Mouse (Mus musculus): ENCODE measurements around the gene Myh9. TPM values are rescaled to one million over a fixed set of nuclear protein-coding genes. Genes with fewer than 3 reads are reported as not detected.
"Not testable (repeated sequence)": the region's sequence is repeated elsewhere in the genome, so short reads cannot be mapped to it uniquely, and the experiment has no call there.

The Myh9 gene
- total RNA-seq, 2 experiments from 2014 or later: 122 to 124 TPM

GRCm38 (mm10) chr15:77872996-77873395 is 31.0 kb upstream of the Myh9 start:
- no peak for DNase-seq (ENCODE audit: low spot score)
- intact Hi-C loops (cut with DNase I): no loop called here

GRCm38 (mm10) chr15:77868340-77868739 is 26.4 kb upstream of the Myh9 start:
- intact Hi-C loops (cut with DNase I): no loop called here
- no peak for DNase-seq (ENCODE audit: low spot score)

DNA sequence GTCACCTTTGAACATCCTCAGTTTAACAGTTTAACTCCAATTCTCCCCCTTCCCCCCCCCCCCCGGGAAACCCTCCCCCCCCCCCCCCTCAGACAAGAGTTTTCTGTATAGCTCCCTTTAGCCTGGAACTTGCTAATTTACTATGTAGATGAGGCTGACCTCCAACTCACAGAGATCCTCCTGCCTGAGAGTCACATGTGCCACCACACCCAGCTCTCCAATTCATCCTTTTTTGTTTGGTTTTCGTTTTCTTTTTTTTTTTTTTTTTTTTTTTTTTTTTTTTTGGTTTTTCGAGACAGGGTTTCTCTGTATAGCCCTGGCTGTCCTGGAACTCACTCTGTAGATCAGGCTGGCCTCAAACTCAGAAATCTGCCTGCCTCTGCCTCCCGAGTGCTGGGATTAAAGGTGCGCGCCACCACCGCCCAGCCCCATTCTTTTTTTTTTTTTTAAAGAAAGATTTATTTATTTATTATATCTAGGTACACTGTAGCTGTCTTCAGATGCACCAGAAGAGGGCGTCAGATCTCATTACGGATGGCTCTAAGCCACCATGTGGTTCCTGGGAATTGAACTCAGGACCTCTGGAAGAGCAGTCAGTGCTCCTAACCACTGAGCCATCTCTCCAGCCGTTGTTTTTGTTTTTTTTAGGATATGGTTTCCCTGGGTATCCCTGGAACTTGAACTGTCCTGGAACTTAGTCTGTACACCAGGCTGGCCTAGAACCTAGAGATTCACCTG is 25.4 kb upstream of the Myh9 start:
- intact Hi-C loops (cut with DNase I); DNase-seq (ENCODE audit: low spot score): not testable (repeated sequence)

DNA sequence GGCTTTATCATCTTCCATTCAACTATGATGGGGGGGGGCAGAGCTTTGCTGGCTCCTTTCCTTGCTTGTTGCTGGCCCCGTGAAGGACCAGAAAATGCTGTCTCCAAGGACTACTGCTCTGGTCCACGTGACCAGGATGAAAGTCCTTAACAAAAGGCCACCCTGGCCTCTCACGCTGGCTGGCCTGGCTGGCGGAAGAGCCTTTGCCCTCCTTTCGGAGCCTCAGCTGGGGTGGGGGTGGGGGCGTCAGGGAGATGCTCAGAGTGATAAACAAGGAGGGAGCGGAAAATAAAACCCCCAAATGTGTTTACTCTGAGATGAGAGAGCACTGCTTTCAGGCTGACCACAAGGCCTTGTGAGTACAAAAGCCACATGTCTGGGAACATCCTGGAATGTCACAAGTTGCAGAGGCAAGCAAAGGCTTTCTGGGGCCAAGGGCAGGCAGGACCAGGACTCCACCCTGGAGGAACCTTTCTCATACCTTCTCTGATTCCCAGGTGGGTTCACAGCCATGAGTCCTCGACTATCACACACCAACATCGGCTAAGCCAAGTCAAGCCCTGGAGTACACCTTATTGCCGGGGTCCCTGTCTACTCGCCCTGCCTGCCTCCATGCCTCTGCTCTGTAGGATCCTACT is 24.7 kb upstream of the Myh9 start:
- DNase-seq (ENCODE audit: low spot score): no peak
- intact Hi-C loops (cut with DNase I): no loop called here

DNA sequence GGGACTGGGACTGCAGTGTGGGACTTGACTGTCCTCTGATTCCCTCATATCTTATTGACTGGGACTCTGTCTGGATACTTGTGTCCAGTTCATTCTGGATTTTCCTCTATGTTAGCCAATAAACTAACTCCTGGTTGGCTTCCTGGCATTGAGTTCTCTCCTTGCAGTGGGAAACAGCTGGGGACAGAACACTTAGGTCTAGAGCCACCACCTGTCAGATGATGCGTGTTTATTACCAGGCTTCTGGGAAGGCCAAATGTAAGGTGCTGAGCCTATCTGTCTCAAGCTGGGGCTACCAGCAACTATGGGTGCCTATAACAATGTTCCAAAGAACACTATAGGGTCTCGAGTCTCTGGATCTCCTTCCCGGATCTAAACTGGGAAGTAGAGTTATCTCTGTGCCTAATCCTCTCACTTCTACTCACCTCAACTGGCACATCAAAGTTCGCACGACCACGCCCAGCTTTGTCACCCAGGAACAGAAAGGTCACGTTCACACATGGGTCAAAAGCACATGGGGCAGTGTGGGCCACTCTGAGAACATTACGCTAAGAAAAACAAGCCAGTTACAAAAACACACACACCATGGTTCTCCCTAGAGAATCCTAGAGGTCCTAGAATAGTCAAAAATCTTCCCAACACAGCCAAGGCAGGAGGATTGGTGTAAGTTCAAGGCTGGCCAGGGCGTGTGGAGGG is 22.2 kb upstream of the Myh9 start:
- intact Hi-C loops (cut with DNase I): no loop called here
- DNase-seq (ENCODE audit: low spot score): no peak

GRCm38 (mm10) chr15:77862991-77863972 is 21.3 kb upstream of the Myh9 start:
- intact Hi-C loops (cut with DNase I): no loop called here

DNA sequence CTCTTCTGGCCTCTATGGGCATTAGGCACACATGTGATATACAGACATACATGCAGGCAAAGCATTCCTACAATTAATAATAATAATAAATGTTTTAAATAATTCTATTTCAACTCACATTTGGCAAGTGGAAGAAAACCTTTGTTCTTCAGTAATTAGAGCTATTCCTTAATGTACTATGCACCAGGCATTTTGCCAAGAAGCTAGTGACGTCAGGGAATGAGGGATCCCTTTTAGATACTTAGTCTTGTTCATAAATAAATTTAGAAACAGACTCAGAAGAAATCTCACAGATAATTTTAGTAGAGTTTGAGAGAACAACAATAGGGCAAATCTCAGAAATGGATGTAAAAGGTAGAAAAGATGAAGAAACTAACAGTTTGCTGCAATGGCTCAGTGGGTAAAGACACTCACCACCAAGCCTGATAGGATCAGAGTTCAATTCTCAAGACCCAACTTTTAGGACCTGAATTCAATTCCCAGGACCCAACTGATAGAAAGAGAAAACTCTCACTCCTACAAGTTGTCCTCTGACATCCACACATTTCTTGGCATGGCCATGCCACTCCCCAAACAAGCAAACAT is 18.2 kb upstream of the Myh9 start:
- intact Hi-C loops (cut with DNase I): no loop called here
- no peak for DNase-seq (ENCODE audit: low spot score)

More at GRCm38 (mm10) chr15:77862991-77863972, 21.3 kb upstream of the Myh9 start:
- DNase-seq (ENCODE audit: low spot score): no peak

GRCm38 (mm10) chr15:77857662-77858156 is 15.7 kb upstream of the Myh9 start:
- no peak for DNase-seq (ENCODE audit: low spot score)
- intact Hi-C loops (cut with DNase I): loop anchor here (5.0 kb wide), 1 partner anchor 55 kb away; no protein-coding TSS in a partner anchor

- intact Hi-C loops (cut with DNase I): loop anchor here (5.0 kb wide), 1 partner anchor 56 kb away; no protein-coding TSS in a partner anchor
- no peak for DNase-seq (ENCODE audit: low spot score)
These were observed 14.6 kb upstream of the Myh9 start for GRCm38 (mm10) chr15:77856541-77856940.

- no peak for DNase-seq (ENCODE audit: low spot score)
- intact Hi-C loops (cut with DNase I): loop anchor here (5.0 kb wide), 1 partner anchor 57 kb away; no protein-coding TSS in a partner anchor
These were observed 13.3 kb upstream of the Myh9 start for GRCm38 (mm10) chr15:77855301-77855700.

DNA sequence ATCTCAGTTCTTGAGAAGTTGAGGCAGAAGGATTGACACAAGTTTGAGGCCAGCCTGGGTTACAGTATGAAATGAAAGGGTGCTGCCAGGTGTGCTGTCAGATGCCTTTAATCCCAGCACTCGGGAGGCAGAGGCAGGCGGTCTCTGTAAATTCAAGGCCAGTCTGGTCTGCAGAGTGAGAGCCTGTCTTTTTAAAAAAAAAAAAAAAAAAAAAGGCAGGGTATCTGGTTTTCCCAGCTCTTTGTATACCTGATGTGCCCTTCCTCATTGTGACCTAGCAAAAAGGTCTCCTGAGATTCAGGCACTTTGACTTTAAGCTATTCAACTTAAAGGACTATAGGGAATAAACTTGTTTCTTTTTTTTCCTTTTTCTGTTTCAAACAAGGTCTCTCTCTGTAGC is 10.0 kb upstream of the Myh9 start:
- intact Hi-C loops (cut with DNase I): no loop called here
- no peak for DNase-seq (ENCODE audit: low spot score)

DNA sequence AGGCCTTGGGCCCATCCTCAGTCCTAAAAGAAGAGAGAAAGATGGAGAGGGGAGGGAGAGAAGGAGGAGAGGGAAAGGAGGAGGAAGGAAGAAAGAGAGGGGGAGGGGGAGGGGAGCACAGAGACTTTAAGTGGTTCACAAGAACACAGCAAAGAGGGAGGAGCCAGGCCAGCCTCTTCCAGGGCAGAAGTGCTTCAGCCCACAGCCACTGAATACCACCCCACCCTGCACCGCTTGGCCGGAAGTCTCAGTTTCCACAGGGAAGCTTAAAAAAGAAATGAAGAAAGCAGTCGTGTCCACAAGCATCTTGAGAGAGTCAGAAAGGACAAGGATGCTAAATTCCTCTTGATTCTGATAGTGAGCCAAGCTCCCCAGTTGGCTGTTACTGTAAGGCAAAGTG is 9.2 kb upstream of the Myh9 start:
- DNase-seq (ENCODE audit: low spot score): no peak
- intact Hi-C loops (cut with DNase I): no loop called here

DNA sequence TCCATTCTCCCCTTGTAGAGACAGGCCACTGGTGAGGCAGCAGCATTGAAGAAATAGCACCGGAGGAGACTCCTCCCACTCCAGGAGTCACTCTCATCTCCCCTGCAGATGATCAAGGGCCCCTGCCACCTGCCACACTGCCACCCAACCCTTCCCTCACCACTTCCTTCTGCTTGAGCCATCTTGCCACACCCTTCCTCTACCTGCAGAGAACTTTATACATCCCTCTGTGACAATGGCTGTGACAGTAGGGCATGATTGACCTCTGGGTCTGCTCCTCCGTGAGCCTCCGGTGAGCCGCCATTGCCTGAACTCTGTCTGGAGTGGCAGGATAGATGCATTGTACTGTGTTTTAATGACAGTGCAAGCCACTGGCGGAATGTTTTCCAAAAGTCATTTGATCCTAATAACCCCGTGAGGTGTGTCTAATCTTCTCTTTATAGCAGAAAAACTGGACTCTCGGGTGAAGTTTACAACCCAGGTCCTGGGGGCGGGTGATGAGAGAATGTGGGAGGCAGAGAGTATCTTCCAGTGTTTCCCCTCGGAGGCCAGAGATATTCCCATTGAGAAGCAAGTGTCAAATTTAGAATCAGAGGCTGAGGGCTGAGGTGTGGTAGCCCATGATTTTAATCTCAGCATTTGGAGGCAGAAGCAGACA is 7.7 kb upstream of the Myh9 start:
- intact Hi-C loops (cut with DNase I): no loop called here
- no peak for DNase-seq (ENCODE audit: low spot score)

GRCm38 (mm10) chr15:77849039-77849436 is 7.1 kb upstream of the Myh9 start:
- intact Hi-C loops (cut with DNase I): no loop called here

GRCm38 (mm10) chr15:77848415-77849038 is 6.6 kb upstream of the Myh9 start:
- intact Hi-C loops (cut with DNase I): no loop called here
- no peak for DNase-seq (ENCODE audit: low spot score)

More at GRCm38 (mm10) chr15:77849039-77849436, 7.1 kb upstream of the Myh9 start:
- DNase-seq (ENCODE audit: low spot score): no peak

GRCm38 (mm10) chr15:77847826-77848225 is 5.9 kb upstream of the Myh9 start:
- no peak for DNase-seq (ENCODE audit: low spot score)
- intact Hi-C loops (cut with DNase I): no loop called here

- intact Hi-C loops (cut with DNase I): no loop called here
- DNase-seq (ENCODE audit: low spot score): no peak
These were observed 5.1 kb upstream of the Myh9 start for GRCm38 (mm10) chr15:77847108-77847507.

DNA sequence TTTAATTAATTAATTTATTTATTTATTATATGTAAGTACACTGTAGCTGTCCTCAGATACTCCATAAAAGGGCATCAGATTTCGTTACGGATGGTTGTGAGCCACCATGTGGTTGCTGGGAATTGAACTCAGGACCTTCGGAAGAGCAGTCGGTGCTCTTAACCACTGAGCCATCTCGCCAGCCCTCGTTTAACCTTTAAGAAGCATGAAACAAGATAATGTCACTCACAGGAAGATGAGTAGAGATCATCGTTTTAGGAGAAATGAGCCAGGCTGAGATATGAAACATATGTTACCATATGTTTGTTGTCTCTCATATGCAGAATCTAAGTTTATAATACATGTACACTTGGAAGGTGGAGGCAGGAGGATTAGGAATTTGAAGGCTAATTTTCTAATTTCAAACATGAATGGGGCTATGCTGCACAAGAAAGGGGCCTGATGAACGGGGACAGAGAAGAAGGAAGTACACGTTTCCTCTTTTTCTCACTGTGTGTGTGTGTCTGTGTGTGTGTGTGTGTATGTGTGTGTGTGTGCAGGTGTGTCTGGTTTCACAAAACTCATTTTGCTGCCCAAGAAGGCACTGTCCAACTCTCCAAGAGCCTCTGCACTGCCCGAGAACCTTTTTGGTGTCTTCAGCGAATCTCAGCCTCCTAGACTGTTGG is 4.1 kb upstream of the Myh9 start:
- intact Hi-C loops (cut with DNase I); DNase-seq (ENCODE audit: low spot score): not testable (repeated sequence)

All from heart, postnatal 25 days (tissue).